Mouse (Mus musculus): ENCODE results near the gene Anxa6.

Gene Anxa6

GRCm38 (mm10) chr11:55031211-55031990, 1.8 kb downstream of the Anxa6 start:
- in situ Hi-C loops (cut with MboI, MseI) = no loop called here

- in situ Hi-C loops (cut with MboI, MseI) = no loop called here
Observed at GRCm38 (mm10) chr11:55028509-55028908, 4.7 kb downstream of the Anxa6 start.

GRCm38 (mm10) chr11:55027204-55027855, 5.9 kb downstream of the Anxa6 start:
- in situ Hi-C loops (cut with MboI, MseI) = no loop called here

GRCm38 (mm10) chr11:55025896-55026295, 7.3 kb downstream of the Anxa6 start:
- in situ Hi-C loops (cut with MboI, MseI) = no loop called here

GRCm38 (mm10) chr11:55023583-55023982, 9.7 kb downstream of the Anxa6 start:
- in situ Hi-C loops (cut with MboI, MseI) = no loop called here

- in situ Hi-C loops (cut with MboI, MseI) = no loop called here
Observed at GRCm38 (mm10) chr11:55023049-55023564, 10.1 kb downstream of the Anxa6 start.

- in situ Hi-C loops (cut with MboI, MseI) = no loop called here
Observed at GRCm38 (mm10) chr11:55022508-55022907, 10.7 kb downstream of the Anxa6 start.

GRCm38 (mm10) chr11:55021859-55022258, 11.4 kb downstream of the Anxa6 start:
- in situ Hi-C loops (cut with MboI, MseI) = no loop called here

- in situ Hi-C loops (cut with MboI, MseI) = no loop called here
Observed at GRCm38 (mm10) chr11:55021458-55021857, 11.8 kb downstream of the Anxa6 start.

GRCm38 (mm10) chr11:55019711-55020110, 13.5 kb downstream of the Anxa6 start:
- in situ Hi-C loops (cut with MboI, MseI) = no loop called here

- in situ Hi-C loops (cut with MboI, MseI) = no loop called here
Observed at GRCm38 (mm10) chr11:55018034-55018433, 15.2 kb downstream of the Anxa6 start.

GRCm38 (mm10) chr11:55017201-55017600, 16.0 kb downstream of the Anxa6 start:
- in situ Hi-C loops (cut with MboI, MseI) = no loop called here

- in situ Hi-C loops (cut with MboI, MseI) = no loop called here
Observed at GRCm38 (mm10) chr11:55016758-55017157, 16.5 kb downstream of the Anxa6 start.

- in situ Hi-C loops (cut with MboI, MseI) = no loop called here
Observed at GRCm38 (mm10) chr11:55015831-55016241, 17.4 kb downstream of the Anxa6 start.

GRCm38 (mm10) chr11:55015264-55015663, 18.0 kb downstream of the Anxa6 start:
- in situ Hi-C loops (cut with MboI, MseI) = no loop called here

GRCm38 (mm10) chr11:55013802-55014201, 19.4 kb downstream of the Anxa6 start:
- in situ Hi-C loops (cut with MboI, MseI) = no loop called here

GRCm38 (mm10) chr11:55012551-55013521, 20.4 kb downstream of the Anxa6 start:
- in situ Hi-C loops (cut with MboI, MseI) = no loop called here

- in situ Hi-C loops (cut with MboI, MseI) = no loop called here
Observed at GRCm38 (mm10) chr11:55011440-55011839, 21.8 kb downstream of the Anxa6 start.

- in situ Hi-C loops (cut with MboI, MseI) = no loop called here
Observed at GRCm38 (mm10) chr11:55008230-55008629, 25.0 kb downstream of the Anxa6 start.

- in situ Hi-C loops (cut with MboI, MseI) = no loop called here
Observed at GRCm38 (mm10) chr11:55005684-55006083, 27.6 kb downstream of the Anxa6 start.

- in situ Hi-C loops (cut with MboI, MseI) = no loop called here
Observed at GRCm38 (mm10) chr11:55004970-55005502, 28.2 kb downstream of the Anxa6 start.
